ENCODE assay signal across 22 mouse cellular contexts in the genomic region with DNA sequence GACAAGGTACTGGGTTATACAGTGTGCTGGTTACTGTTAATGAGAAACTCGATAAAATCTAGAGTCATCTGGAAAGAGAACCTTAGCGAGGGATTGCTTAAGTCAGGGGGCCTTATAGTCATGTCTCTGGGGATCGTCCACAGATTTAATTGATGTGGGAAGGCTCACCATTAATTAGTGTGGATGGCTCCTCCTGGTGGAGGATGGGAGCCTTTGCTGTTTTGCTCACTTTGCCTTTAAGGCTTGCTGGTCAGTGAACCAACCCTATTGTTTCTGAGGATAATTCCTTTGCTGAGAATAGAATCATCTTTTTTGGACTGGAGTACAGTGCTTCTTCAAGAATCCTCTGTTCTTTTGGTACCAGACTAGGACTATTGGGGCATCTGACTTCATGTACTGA.
A peak's percentile ranks its signal among the peaks of the same experiment; 100 is the strongest.
DNase-seq lines count a peak whose midpoint lies in the region; ATAC-seq and TF ChIP-seq lines count a peak whose summit lies in the region.
"Had no signal": no experiment of that assay in that cellular context is flagged by ENCODE, and none has a peak within 500 bp of the region (broad histone marks: within the 10 kb centered on the region; RNA-seq: fewer than 3 reads in every experiment).

No protein-coding gene starts in this region.

- no peaks in the 10 kb centered on the region for H3K27me3 ChIP-seq in hindbrain, postnatal 0 days (ENCODE audit: insufficient read depth, low read length)
- no peaks in the 10 kb centered on the region for H3K27me3 ChIP-seq in hindbrain, embryonic 13.5 days
- H3K27me3 ChIP-seq in liver, postnatal 0 days (ENCODE audit: insufficient read depth, low read length) = no peaks in the 10 kb centered on the region
- no peaks in the 10 kb centered on the region for H3K27me3 ChIP-seq in liver, embryonic 11.5 days (replicated peaks; ENCODE audit: control insufficient read depth, insufficient read depth, low read length)
- H3K27me3 ChIP-seq in MEL (ENCODE audit: control insufficient read depth in 1 of 2, insufficient read depth in 2 of 2, low read length in 2 of 2) = no peaks in the 10 kb centered on the region; a peak in 1 of 4 replicates
- H3K27me3 ChIP-seq: liver, embryonic 15.5 days; midbrain, embryonic 15.5 days had no signal

- TF ChIP-seq CTCF in hindbrain, postnatal 0 days (IDR thresholded peaks at IDR 0.05; ENCODE audit: low read depth) = peak; percentile 15; the same call in 1 of the 2 replicates
- TF ChIP-seq CTCF in liver, postnatal 0 days (IDR thresholded peaks at IDR 0.05; ENCODE audit: low read depth) = peak; percentile 22
- TF ChIP-seq CTCF in MEL (IDR thresholded peaks at IDR 0.05 in 2 of 3, conservative IDR thresholded peaks at IDR 0.05 in 1 of 3; ENCODE audit: control insufficient read depth in 1 of 3, insufficient read depth in 1 of 3, low read depth in 2 of 3, low read length in 3 of 3, poor library complexity in 1 of 3, severe bottlenecking in 1 of 3) = peak in 1 of 3 experiments; percentile 16; a peak in 1 of 6 replicates

- no peaks in the 10 kb centered on the region for H3K79me2 ChIP-seq in MEL (ENCODE audit: control insufficient read depth, insufficient read depth, low read length, poor library complexity)

- DNase-seq in hindbrain, postnatal 0 days (ENCODE audit: low spot score) = peak; percentile 14
- DNase-seq in liver, postnatal 0 days = no peak
- DNase-seq in liver, embryonic 11.5 days (ENCODE audit: low spot score) = no peak
- peak; percentile 4 for DNase-seq in 416B (ENCODE audit: low read depth)
- DNase-seq in MEL (ENCODE audit: low read depth, low spot score) = no peak
- DNase-seq in adrenal gland, adult 8-10 months = no peak
- DNase-seq: adrenal gland, postnatal 10 days; cerebellum, adult 18-20 months; kidney, adult 11 months; kidney, postnatal 36 days; layer of hippocampus, postnatal 36 days; left cerebral cortex, postnatal 4 days; lung, postnatal 10 days; right cerebral cortex, postnatal 4 days; thymus, adult 2 months; thymus, postnatal 36 days had no signal

- no peak for TF ChIP-seq POLR2A in MEL (IDR thresholded peaks at IDR 0.05; ENCODE audit: control insufficient read depth in 1 of 2, insufficient read depth in 1 of 2, low read depth in 1 of 2, low read length in 2 of 2, poor library complexity in 1 of 2)

- no peak for ATAC-seq in hindbrain, postnatal 0 days
- no peak for ATAC-seq in hindbrain, embryonic 13.5 days (ENCODE audit: low FRiP score)
- ATAC-seq in liver, postnatal 0 days = no peak
- ATAC-seq in liver, embryonic 11.5 days (replicated peaks; ENCODE audit: low FRiP score) = no peak
- ATAC-seq: CD4-positive, CD25-positive, alpha-beta regulatory T cell, adult 4 months; forebrain, embryonic 16.5 days; midbrain, embryonic 15.5 days had no signal

- H3K4me3 ChIP-seq in hindbrain, postnatal 0 days (ENCODE audit: low read length) = no peak overlapping the region
- no peak overlapping the region for H3K4me3 ChIP-seq in hindbrain, embryonic 13.5 days
- no peak overlapping the region for H3K4me3 ChIP-seq in liver, postnatal 0 days (ENCODE audit: low read depth, low read length)
- no peak overlapping the region for H3K4me3 ChIP-seq in liver, embryonic 11.5 days (ENCODE audit: low read depth, low read length)
- no peak overlapping the region for H3K4me3 ChIP-seq in MEL (ENCODE audit: control insufficient read depth in 1 of 2, insufficient read depth in 1 of 2, low read depth in 2 of 2, low read length in 2 of 2)
- H3K4me3 ChIP-seq: erythroblast, embryonic 14.5 days; liver, embryonic 15.5 days; midbrain, embryonic 15.5 days had no signal

- no peak overlapping the region for H3K9ac ChIP-seq in hindbrain, postnatal 0 days (replicated peaks; ENCODE audit: low read length)
- H3K9ac ChIP-seq in hindbrain, embryonic 13.5 days = no peak overlapping the region
- H3K9ac ChIP-seq in liver, postnatal 0 days (replicated peaks) = no peak overlapping the region
- H3K9ac ChIP-seq in liver, embryonic 11.5 days (ENCODE audit: low read depth, low read length) = no peak overlapping the region
- no peak overlapping the region for H3K9ac ChIP-seq in MEL (ENCODE audit: control insufficient read depth, low read depth, low read length, poor library complexity, severe bottlenecking)
- H3K9ac ChIP-seq: liver, embryonic 15.5 days; midbrain, embryonic 15.5 days had no signal

- no peaks in the 10 kb centered on the region for H3K4me1 ChIP-seq in hindbrain, postnatal 0 days (ENCODE audit: insufficient read depth, low read length)
- H3K4me1 ChIP-seq in hindbrain, embryonic 13.5 days (replicated peaks) = no peaks in the 10 kb centered on the region
- H3K4me1 ChIP-seq in liver, postnatal 0 days (ENCODE audit: insufficient read depth) = no peaks in the 10 kb centered on the region
- H3K4me1 ChIP-seq in liver, embryonic 11.5 days (replicated peaks; ENCODE audit: control insufficient read depth, insufficient read depth, low read length) = no peaks in the 10 kb centered on the region
- H3K4me1 ChIP-seq in MEL (ENCODE audit: control insufficient read depth in 1 of 2, insufficient read depth in 2 of 2, low read length in 2 of 2) = no peaks in the 10 kb centered on the region
- H3K4me1 ChIP-seq: liver, embryonic 15.5 days; midbrain, embryonic 15.5 days had no signal

- TF ChIP-seq EP300 in liver, postnatal 0 days (IDR thresholded peaks at IDR 0.05; ENCODE audit: low read depth) = no peak
- TF ChIP-seq EP300 in MEL (IDR thresholded peaks at IDR 0.05; ENCODE audit: low read depth in 1 of 2, low read length in 2 of 2) = no peak

- TF ChIP-seq RAD21 in MEL (IDR thresholded peaks at IDR 0.05; ENCODE audit: low read depth, low read length) = no peak

- no peaks in the 10 kb centered on the region for H3K9me3 ChIP-seq in hindbrain, postnatal 0 days (ENCODE audit: low read length)
- no peaks in the 10 kb centered on the region for H3K9me3 ChIP-seq in hindbrain, embryonic 13.5 days
- H3K9me3 ChIP-seq in liver, postnatal 0 days (ENCODE audit: low read length) = no peaks in the 10 kb centered on the region
- no peaks in the 10 kb centered on the region for H3K9me3 ChIP-seq in liver, embryonic 11.5 days (ENCODE audit: control insufficient read depth, low read length)
- no peaks in the 10 kb centered on the region for H3K9me3 ChIP-seq in MEL (replicated peaks; ENCODE audit: insufficient read depth, low read length)
- H3K9me3 ChIP-seq: liver, embryonic 15.5 days; midbrain, embryonic 15.5 days had no signal

- no peaks in the 10 kb centered on the region for H3K36me3 ChIP-seq in hindbrain, postnatal 0 days (ENCODE audit: insufficient read depth, low read length)
- no peaks in the 10 kb centered on the region for H3K36me3 ChIP-seq in hindbrain, embryonic 13.5 days
- no peaks in the 10 kb centered on the region for H3K36me3 ChIP-seq in liver, postnatal 0 days (replicated peaks; ENCODE audit: insufficient read depth, low read length)
- no peaks in the 10 kb centered on the region for H3K36me3 ChIP-seq in liver, embryonic 11.5 days (ENCODE audit: control insufficient read depth, insufficient read depth, low read length)
- no peaks in the 10 kb centered on the region for H3K36me3 ChIP-seq in MEL (ENCODE audit: control insufficient read depth in 1 of 2, insufficient read depth in 2 of 2, low read length in 2 of 2)
- H3K36me3 ChIP-seq: liver, embryonic 15.5 days; midbrain, embryonic 15.5 days had no signal

- 69% methylated on average over 3 of the region's 3 CpGs for WGBS in hindbrain, postnatal 0 days
- 71% methylated on average over 3 of the region's 3 CpGs for WGBS in hindbrain, embryonic 13.5 days
- 64% methylated on average over 3 of the region's 3 CpGs for WGBS in liver, postnatal 0 days (ENCODE audit: insufficient replicate concordance)
- 59% methylated on average over 3 of the region's 3 CpGs for WGBS in liver, embryonic 11.5 days

- H3K4me2 ChIP-seq in hindbrain, postnatal 0 days (ENCODE audit: low read depth, low read length) = no peak overlapping the region
- no peak overlapping the region for H3K4me2 ChIP-seq in hindbrain, embryonic 13.5 days
- no peak overlapping the region for H3K4me2 ChIP-seq in liver, postnatal 0 days (ENCODE audit: low read depth, low read length)
- no peak overlapping the region for H3K4me2 ChIP-seq in liver, embryonic 11.5 days
- H3K4me2 ChIP-seq: liver, embryonic 15.5 days; midbrain, embryonic 15.5 days had no signal

- no peak overlapping the region for H3K27ac ChIP-seq in hindbrain, postnatal 0 days
- no peak overlapping the region for H3K27ac ChIP-seq in hindbrain, embryonic 13.5 days
- H3K27ac ChIP-seq in liver, postnatal 0 days (ENCODE audit: low read depth) = no peak overlapping the region
- no peak overlapping the region for H3K27ac ChIP-seq in liver, embryonic 11.5 days (ENCODE audit: low read depth, low read length)
- no peak overlapping the region for H3K27ac ChIP-seq in MEL (ENCODE audit: control insufficient read depth, low read depth, low read length)
- H3K27ac ChIP-seq: liver, embryonic 15.5 days; midbrain, embryonic 15.5 days had no signal

TF ChIP-seq in MEL, 35 proteins besides CTCF, POLR2A, EP300 and RAD21:
- TF ChIP-seq TCF12 (IDR thresholded peaks at IDR 0.05; ENCODE audit: low read depth, low read length) = no peak
- no peak for TF ChIP-seq TAL1 (IDR thresholded peaks at IDR 0.05; ENCODE audit: low read length)
- peak; percentile 21; the same call in 1 of the 2 replicates for TF ChIP-seq SMC3 (IDR thresholded peaks at IDR 0.05; ENCODE audit: low read depth, low read length)
- TF ChIP-seq CHD1 (IDR thresholded peaks at IDR 0.05; ENCODE audit: low read depth, low read length) = no peak
TF ChIP-seq in MEL: peak in this region for 1.

Comparison
In these comparisons a context has a peak if more than half of its experiments do, and no peak if none do; other contexts are left out.
1. DNase-seq: peak in hindbrain, postnatal 0 days (single experiment) and 416B (single experiment); none in liver, postnatal 0 days (single experiment), liver, embryonic 11.5 days (single experiment), MEL (single experiment) and adrenal gland, adult 8-10 months (single experiment).